Mouse (Mus musculus) splenic B cell, adult 2 months (primary cell): Measurements from ENCODE around the gene Tmem151a.

Experiments used
- DNase-seq: peaks from one replicate; pipeline ENCODE4 v3.0.0-alpha.2; 2011; ENCODE audit warnings: low read depth, low spot score
- H3K27me3 ChIP-seq: 2 replicates; pipeline ENCODE4 v1.6.1; 2012; ENCODE audit warnings: mild to moderate bottlenecking, low read length, moderate library complexity, mixed read lengths; ENCODE audit not compliant: control insufficient read depth, poor library complexity, insufficient read depth, severe bottlenecking
- H3K36me3 ChIP-seq: 2 replicates; pipeline ENCODE4 v1.6.1; 2012; ENCODE audit warnings: mild to moderate bottlenecking, low read length, moderate library complexity, mixed read lengths; ENCODE audit not compliant: control insufficient read depth, poor library complexity, insufficient read depth, severe bottlenecking

Gene Tmem151a

DNA sequence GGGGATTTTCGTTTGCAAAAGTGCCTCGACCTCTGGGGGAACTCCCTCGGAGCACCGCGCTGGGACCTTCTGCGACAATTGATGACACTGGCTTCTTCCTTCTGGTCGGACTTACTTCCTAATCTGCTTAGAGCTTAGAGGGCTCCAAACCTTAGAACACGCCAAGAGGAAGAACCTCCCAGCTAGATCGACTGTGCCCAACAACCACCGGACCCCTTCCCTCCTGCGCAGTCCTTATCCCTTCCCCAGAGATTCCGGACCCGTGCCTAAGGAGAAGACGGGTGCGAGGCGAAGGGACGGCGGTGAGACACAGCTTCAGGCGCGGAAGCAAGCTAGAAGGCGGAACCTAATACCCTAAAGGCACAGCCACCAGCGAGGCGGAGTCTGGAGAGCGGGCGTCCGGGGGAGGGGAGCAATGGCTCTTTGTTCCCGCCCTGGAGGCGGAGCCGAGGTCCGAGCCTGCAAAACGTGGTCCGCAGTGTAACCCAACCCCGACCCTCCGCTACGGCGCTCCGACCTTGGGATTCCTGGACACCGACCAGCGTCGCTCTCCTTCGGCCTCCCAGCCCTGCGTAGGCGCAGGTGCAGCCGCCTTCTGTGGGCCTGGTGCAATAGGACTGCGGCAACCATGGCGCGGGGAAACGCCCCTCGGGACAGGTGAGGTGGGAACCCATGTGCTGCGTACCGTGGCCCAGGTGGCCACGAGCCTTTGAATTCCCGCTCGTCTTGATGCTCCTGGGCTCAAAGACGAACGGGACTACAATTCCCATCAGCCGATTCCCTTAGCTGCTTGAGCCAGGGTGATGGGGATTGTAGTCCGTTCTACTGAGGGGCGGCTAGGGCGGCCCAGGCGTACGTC, 61.5 kb downstream of the Tmem151a start, which contains the start of gene Slc29a2:
TSS of gene Slc29a2 (plus strand) at position 240 of the 859 bp plus-strand sequence.
- no peaks in the 10 kb centered on the region for H3K27me3 ChIP-seq
- no peaks in the 10 kb centered on the region for H3K36me3 ChIP-seq
- DNase-seq: peak; percentile 88

DNA sequence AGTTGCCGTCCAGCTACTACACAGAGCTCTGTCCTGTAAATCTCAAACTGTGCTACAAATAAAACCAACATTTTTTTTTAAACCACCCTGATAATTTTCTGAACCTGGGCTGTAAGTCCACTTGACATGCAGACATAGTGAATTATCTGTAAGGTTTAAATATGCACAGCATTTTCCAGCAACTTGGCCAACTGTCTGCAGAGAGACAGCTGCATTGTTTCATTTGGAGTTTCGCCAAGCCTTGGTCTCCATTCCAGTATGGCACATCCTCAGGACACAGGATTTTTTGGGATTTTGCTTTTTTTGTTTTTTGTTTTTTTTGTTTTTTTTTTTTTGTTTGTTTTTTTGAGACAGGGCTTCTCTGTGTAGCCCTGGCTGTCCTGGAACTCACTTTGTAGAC, 63.9 kb downstream of the Tmem151a start:
- H3K36me3 ChIP-seq: no peaks in the 10 kb centered on the region
- DNase-seq: no peak
- no peaks in the 10 kb centered on the region for H3K27me3 ChIP-seq
